Mouse (Mus musculus) testis, adult 2 months (tissue): Measurements from ENCODE around the gene Hist1h2be.

Source experiments
- CTCF ChIP-seq: fragments of 200-500 bp; IDR thresholded peaks from 2 replicates; pipeline ENCODE4 v1.5.1; 2012; ENCODE audit warnings: low read depth, mild to moderate bottlenecking, inconsistent platforms, low read length, moderate library complexity; ENCODE audit not compliant: control insufficient read depth, insufficient read depth, insufficient replicate concordance
- POLR2A ChIP-seq: fragments of 200-500 bp; IDR thresholded peaks from 2 replicates; pipeline ENCODE4 v1.6.1; 2012; ENCODE audit warnings: low read depth, mild to moderate bottlenecking, inconsistent platforms, low read length, moderate library complexity; ENCODE audit not compliant: control insufficient read depth

GRCm38 (mm10) chr13:23662536-23662935, 41.6 kb upstream of the Hist1h2be start:
- TF ChIP-seq POLR2A, result no peak
- TF ChIP-seq CTCF, result no peak
